Mouse (Mus musculus) embryonic facial prominence, embryonic 13.5 days (tissue): Measurements from ENCODE around the gene Olfr1495. TPM values are rescaled to one million over a fixed set of nuclear protein-coding genes. Genes with fewer than 3 reads are reported as not detected.
"Not testable (repeated sequence)": the region's sequence is repeated elsewhere in the genome, so short reads cannot be mapped to it uniquely, and the experiment has no call there.

Experiments
- ATAC-seq: fragments of 200-750 bp; cut with Nextera tagmentation; 2 replicates; pipeline ENCODE4 v1.8.0; 2017; ENCODE audit warnings: low read depth; ENCODE audit not compliant: insufficient number of reproducible peaks, insufficient read depth, low FRiP score, low TSS enrichment
- H3K27ac ChIP-seq: fragments of 300-500 bp; sonication (generic); 2 replicates; pipeline ENCODE4 v1.5.1; 2015; ENCODE audit warnings: moderate library complexity, mild to moderate bottlenecking, inconsistent platforms
- H3K27me3 ChIP-seq: fragments of 300-500 bp; sonication (generic); 2 replicates; pipeline ENCODE4 v1.6.1; 2015; ENCODE audit warnings: mild to moderate bottlenecking, inconsistent platforms
- H3K36me3 ChIP-seq: fragments of 300-500 bp; sonication (generic); 2 replicates; pipeline ENCODE4 v1.6.1; 2015; ENCODE audit warnings: mild to moderate bottlenecking, inconsistent platforms
- H3K4me1 ChIP-seq: fragments of 300-500 bp; sonication (generic); 2 replicates; pipeline ENCODE4 v1.6.1; 2015; ENCODE audit warnings: inconsistent platforms
- H3K4me2 ChIP-seq: fragments of 300-500 bp; sonication (generic); 2 replicates; pipeline ENCODE4 v1.6.1; 2015; ENCODE audit warnings: moderate library complexity, mild to moderate bottlenecking, inconsistent platforms
- H3K4me3 ChIP-seq: fragments of 300-500 bp; sonication (generic); 2 replicates; pipeline ENCODE4 v1.5.1; 2015; ENCODE audit warnings: mild to moderate bottlenecking, inconsistent platforms
- H3K9ac ChIP-seq: fragments of 300-500 bp; sonication (generic); 2 replicates; pipeline ENCODE4 v1.6.1; 2015; ENCODE audit warnings: mild to moderate bottlenecking, inconsistent platforms
- H3K9me3 ChIP-seq: fragments of 300-500 bp; sonication (generic); 2 replicates; pipeline ENCODE4 v1.6.1; 2016; ENCODE audit warnings: inconsistent platforms
- WGBS: fragments of 180-500 bp; shearing (Covaris S2); methylation state at CpG from one replicate; pipeline ENCODE4 v1.1.7; 2015; ENCODE audit warnings: mixed read lengths; 5-methylcytosine and 5-hydroxymethylcytosine counted together
- polyA plus RNA-seq: library from polyadenylated mRNA; unstranded; fragments of >200 nt; fragmentation: Nextera tagmentation; extraction: Ambion mirVana; gene quantifications from 2 replicates; pipeline ENCODE4 v1.2.1, GENCODE M21; 2015

Gene Olfr1495
- polyA plus RNA-seq: not detected in 2 replicates

DNA sequence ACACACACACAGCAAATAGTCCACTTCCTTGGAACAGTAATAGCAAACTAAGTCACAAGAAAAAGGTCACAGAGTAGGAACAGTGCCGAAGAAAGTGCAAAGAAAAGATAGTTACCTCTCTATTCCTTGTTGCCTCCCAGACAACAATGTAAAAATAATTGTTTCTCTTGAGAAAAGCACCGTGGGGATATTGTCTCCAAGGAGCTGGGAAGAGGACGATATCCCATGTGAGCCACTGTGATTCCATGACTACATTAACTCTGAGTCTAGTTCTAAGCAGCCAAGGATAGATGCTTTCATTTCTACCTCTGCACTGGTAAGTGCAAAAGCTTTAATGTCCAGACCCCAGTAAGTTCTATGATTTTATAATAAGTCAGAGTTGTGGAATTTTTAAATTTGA, at the start of gene Olfr1495:
TSS of gene Olfr1495 (plus strand) at position 301 of the 400 bp plus-strand sequence.
- Histone ChIP-seq H3K36me3 (no peaks in the 10 kb centered on the region), H3K9ac (no peak within 1 kb of the TSS), H3K27ac (no peak within 1 kb of the TSS), H3K27me3 (no peaks in the 10 kb centered on the region), H3K9me3 (no peaks in the 10 kb centered on the region), H3K4me1 (no peaks in the 10 kb centered on the region), H3K4me3 (no peak within 1 kb of the TSS), H3K4me2 (no peak within 1 kb of the TSS)
- WGBS: 78% methylated on average over 3 of the region's 3 CpGs
- no peak for ATAC-seq

DNA sequence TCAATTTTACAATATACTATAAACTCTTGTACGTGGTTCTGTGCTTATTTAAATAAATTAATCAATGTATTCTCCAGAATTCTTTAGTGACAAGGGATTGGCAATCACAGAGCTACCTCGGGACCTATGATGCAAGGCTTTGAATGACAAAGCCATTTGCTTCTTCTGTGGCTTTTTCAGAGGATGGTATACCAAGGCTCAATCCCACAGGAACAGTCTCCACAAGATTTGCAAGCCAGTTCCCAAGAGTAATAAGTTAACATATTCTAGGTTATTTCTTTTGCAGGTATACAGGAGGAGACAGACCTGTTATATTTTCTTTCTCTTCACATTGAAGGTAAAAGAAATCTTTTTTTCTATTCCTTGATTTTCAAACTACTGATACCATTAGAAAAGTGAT, 41.4 kb upstream of the Olfr1495 start, which contains the start of gene Olfr1493-ps1:
TSS of gene Olfr1493-ps1 (plus strand) at position 301 of the 400 bp plus-strand sequence.
- no peak within 1 kb of the TSS for H3K4me2 ChIP-seq
- no peak within 1 kb of the TSS for H3K9ac ChIP-seq
- no peak for ATAC-seq
- no peak within 1 kb of the TSS for H3K4me3 ChIP-seq
- no peaks in the 10 kb centered on the region for H3K4me1 ChIP-seq
- no peak within 1 kb of the TSS for H3K27ac ChIP-seq
- H3K9me3 ChIP-seq: no peaks in the 10 kb centered on the region
- H3K36me3 ChIP-seq: no peaks in the 10 kb centered on the region
- H3K27me3 ChIP-seq: no peaks in the 10 kb centered on the region
- WGBS: 55% methylated on average over 2 of the region's 2 CpGs

DNA sequence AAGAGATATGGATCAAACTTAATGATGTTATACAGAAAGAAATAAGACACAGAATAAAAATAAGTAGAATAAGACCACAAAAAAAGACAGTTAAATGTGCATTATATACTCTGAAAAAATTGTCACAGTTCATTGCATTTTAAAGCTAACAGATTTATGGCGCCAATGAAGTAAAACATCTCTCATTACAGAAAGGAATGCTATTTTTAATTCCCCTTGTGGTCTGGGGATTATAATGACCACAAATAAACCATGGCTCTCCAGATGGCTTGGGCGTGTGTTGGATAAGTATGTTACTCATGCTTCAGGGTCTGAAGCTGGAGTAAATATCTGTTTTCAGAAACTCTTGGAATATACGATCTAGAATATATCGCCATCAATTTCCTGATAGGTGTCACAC, 25.0 kb upstream of the Olfr1495 start, which contains the start of gene Olfr1494:
TSS of gene Olfr1494 (plus strand) at position 301 of the 400 bp plus-strand sequence.
- ATAC-seq: no peak
- WGBS: 84% methylated on average over 4 of the region's 4 CpGs
- no peaks in the 10 kb centered on the region for H3K4me1 ChIP-seq
- no peak within 1 kb of the TSS for H3K4me2 ChIP-seq
- H3K27ac ChIP-seq: no peak within 1 kb of the TSS
- no peaks in the 10 kb centered on the region for H3K27me3 ChIP-seq
- no peak within 1 kb of the TSS for H3K4me3 ChIP-seq
- H3K36me3 ChIP-seq: no peaks in the 10 kb centered on the region
- H3K9ac ChIP-seq: no peak within 1 kb of the TSS
- H3K9me3 ChIP-seq: 0 out of 2 replicates have a peak, but pooled peaks cover 3% of the 10 kb centered on the region

DNA sequence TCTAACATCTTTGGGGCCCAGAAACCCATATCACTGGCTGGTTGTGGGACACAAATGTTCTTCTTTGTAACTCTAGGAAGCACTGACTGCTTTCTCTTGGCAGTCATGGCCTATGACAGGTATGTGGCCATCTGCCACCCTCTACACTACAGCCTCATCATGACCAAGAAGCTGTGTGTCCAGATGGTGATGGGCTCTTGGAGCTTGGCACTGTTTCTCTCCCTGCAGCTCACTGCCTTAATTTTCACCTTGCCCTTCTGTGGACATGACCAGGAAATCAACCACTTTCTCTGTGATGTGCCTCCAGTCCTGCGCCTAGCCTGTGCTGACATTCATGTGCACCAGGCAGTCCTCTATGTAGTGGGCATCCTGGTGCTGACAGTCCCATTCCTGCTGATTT, 15.0 kb upstream of the Olfr1495 start:
- Histone ChIP-seq H3K4me2 (no peak overlapping the region), H3K27me3 (no peaks in the 10 kb centered on the region), H3K4me3 (no peak overlapping the region), H3K4me1 (no peaks in the 10 kb centered on the region), H3K36me3 (no peaks in the 10 kb centered on the region), H3K9me3 (no peaks in the 10 kb centered on the region), H3K9ac (no peak overlapping the region), H3K27ac (no peak overlapping the region)
- no peak for ATAC-seq
- 100% methylated on average over 1 of the region's 1 CpGs for WGBS

DNA sequence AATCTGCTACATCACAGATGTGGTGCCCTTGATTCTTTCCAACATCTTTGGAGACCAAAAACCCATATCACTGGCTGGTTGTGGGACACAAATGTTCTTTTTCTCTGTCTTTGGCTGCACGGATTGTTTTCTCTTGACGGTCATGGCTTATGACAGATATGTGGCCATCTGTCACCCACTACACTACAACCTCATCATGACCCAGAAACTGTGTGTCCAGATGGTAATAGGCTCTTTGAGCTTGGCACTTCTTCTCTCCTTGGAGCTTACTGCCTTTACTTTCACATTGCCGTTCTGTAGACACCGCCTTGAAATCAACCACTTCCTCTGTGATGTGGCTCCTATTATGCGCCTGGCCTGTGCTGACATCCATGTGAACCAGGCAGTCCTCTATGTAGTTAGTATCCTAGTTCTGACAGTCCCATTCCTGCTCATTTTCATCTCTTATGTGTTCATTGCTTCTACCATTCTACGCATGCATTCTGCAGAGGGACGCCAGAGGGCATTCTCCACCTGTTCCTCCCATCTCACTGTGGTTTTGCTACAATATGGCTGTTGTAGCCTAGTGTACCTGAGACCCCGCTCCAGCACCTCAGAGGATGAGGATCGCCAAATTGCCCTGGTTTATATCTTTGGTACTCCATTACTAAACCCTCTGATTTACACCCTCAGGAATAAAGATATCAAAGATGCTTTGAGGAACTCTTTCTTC, 4.3 kb downstream of the Olfr1495 start:
- H3K27me3 ChIP-seq: no peaks in the 10 kb centered on the region
- no peak overlapping the region for H3K9ac ChIP-seq
- no peak overlapping the region for H3K4me2 ChIP-seq
- no peak for ATAC-seq
- H3K4me3 ChIP-seq: no peak overlapping the region
- no peaks in the 10 kb centered on the region for H3K9me3 ChIP-seq
- H3K36me3 ChIP-seq: no peaks in the 10 kb centered on the region
- H3K4me1 ChIP-seq: no peaks in the 10 kb centered on the region
- 91% methylated on average over 9 of the region's 9 CpGs for WGBS
- no peak overlapping the region for H3K27ac ChIP-seq

DNA sequence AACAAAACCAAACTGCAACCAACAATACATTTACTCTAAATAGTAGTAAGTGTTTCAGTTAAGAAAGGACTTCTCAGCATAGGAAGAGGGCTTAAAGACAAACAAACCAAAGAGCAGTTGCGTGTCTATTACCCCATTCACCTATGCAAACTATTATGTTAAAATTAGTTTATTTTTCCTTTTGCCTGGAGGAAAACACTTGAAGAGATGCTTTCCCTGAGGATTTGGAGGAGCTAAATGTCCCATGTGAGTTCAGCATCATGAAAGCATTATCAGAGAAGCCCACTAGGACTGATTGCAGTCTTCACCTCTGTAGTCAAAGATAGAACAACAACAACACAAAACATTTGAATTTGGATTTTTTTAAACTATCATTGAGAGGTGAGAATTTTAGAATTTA, 13.2 kb downstream of the Olfr1495 start, which contains the start of gene Olfr1496:
TSS of gene Olfr1496 (plus strand) at position 301 of the 400 bp plus-strand sequence.
- H3K9me3 ChIP-seq: no peaks in the 10 kb centered on the region

DNA sequence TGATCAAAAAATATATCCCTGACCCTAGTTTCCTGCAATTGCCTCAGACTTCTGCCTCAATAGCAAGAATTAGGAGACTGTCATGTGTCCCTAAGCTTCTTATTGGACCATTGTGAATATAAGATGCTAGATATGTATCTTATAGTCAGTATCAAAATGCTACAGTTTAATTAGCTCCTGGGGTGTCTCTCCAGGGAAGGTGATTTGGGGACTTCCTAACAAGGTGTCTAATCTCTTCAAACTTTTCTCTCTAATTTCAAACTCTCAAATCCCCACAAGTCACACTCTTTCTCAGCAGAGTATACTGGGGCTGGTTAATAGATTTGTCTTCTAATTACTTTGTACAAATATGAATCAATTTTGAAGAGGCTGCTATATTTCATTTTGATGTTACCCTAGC, 33.7 kb downstream of the Olfr1495 start, which contains the start of gene Olfr1497:
TSS of gene Olfr1497 (minus strand) at position 101 of the 400 bp plus-strand sequence.
- H3K4me1 ChIP-seq: no peaks in the 10 kb centered on the region
- no peak within 1 kb of the TSS for H3K27ac ChIP-seq
- H3K9me3 ChIP-seq: no peaks in the 10 kb centered on the region
- no peak within 1 kb of the TSS for H3K4me2 ChIP-seq
- H3K27me3 ChIP-seq: no peaks in the 10 kb centered on the region
- no peak within 1 kb of the TSS for H3K4me3 ChIP-seq
- ATAC-seq: no peak
- no peak within 1 kb of the TSS for H3K9ac ChIP-seq
- no peaks in the 10 kb centered on the region for H3K36me3 ChIP-seq

More for the DNA sequence above, 13.2 kb downstream of the Olfr1495 start, which contains the start of gene Olfr1496:
- ATAC-seq: no peak
- H3K27me3 ChIP-seq: no peaks in the 10 kb centered on the region
- H3K27ac ChIP-seq: no peak within 1 kb of the TSS
- no peak within 1 kb of the TSS for H3K4me3 ChIP-seq
- no peaks in the 10 kb centered on the region for H3K4me1 ChIP-seq
- no peak within 1 kb of the TSS for H3K4me2 ChIP-seq
- no peak within 1 kb of the TSS for H3K9ac ChIP-seq
- no peaks in the 10 kb centered on the region for H3K36me3 ChIP-seq
- WGBS: 86% methylated on average over 1 of the region's 1 CpGs

DNA sequence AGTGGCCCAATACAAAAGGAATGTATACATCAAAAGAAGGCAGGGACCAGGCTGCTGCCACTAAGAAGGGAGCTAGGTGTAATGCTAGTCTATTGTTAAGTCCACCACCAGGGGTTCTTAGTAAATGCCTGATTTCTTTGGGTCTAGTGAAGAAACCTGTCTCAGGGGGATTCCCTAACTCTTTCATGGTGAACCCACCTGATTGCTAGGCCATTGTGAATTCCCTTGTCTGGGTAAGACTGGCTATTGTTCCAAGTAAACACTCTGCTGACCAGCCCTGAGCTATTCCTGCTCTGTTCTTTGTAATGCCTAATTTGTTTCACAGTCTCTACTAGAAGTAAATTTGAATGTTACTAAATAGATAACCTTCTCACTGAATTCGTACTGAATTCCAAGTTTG, 41.1 kb downstream of the Olfr1495 start:
- 64% methylated on average over 1 of the region's 1 CpGs for WGBS

DNA sequence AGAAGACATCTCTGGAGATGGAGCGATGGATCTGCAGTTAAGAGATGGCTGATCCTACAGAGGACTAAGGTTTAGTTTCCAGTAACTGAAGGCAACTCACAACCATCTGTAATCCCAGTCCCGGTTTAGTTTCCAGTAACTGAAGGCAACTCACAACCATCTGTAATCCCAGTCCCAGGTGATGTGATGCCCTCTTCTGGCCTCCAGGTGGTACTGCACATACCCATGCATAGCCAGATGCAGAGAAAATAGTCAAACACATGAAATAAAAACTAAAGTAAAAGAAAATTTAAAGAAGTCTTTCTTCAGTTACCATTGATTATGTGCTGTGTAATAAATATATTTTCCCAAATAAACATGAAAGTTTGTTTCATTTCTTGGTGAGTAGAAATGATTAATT, 48.4 kb downstream of the Olfr1495 start:
- no peak overlapping the region for H3K9ac ChIP-seq
- no peak overlapping the region for H3K27ac ChIP-seq
- ATAC-seq: no peak
- 65% methylated on average over 2 of the region's 2 CpGs for WGBS
- H3K27me3 ChIP-seq: no peaks in the 10 kb centered on the region
- H3K4me3 ChIP-seq: no peak overlapping the region
- H3K36me3 ChIP-seq: no peaks in the 10 kb centered on the region
- no peak overlapping the region for H3K4me2 ChIP-seq
- no peaks in the 10 kb centered on the region for H3K9me3 ChIP-seq
- no peaks in the 10 kb centered on the region for H3K4me1 ChIP-seq

More for the DNA sequence above, 41.1 kb downstream of the Olfr1495 start:
- not testable (repeated sequence) for H3K9me3 ChIP-seq, H3K4me3 ChIP-seq, H3K27me3 ChIP-seq, H3K4me1 ChIP-seq, H3K4me2 ChIP-seq, H3K9ac ChIP-seq, H3K27ac ChIP-seq, ATAC-seq, H3K36me3 ChIP-seq

DNA sequence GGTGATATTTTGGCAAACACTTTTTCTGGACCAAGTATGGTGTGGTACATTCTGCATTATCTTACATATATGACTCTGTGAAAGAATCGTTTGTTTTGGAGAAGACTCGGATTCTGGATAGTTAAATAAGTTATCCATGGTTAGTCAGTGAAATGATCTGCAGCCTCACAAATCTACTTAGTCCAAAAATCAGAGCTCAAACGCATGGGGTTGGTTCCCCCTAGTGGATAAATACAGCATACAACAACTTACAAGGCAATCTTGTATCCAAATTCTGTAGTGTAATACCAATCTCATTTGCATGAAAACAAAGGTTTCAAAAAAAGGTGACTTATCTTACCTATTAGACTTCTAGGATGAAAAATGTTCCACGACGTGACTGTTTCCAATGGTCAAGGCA, 54.4 kb downstream of the Olfr1495 start:
- no peak overlapping the region for H3K27ac ChIP-seq
- H3K4me2 ChIP-seq: no peak overlapping the region
- WGBS: 34% methylated on average over 5 of the region's 5 CpGs
- H3K27me3 ChIP-seq: no peaks in the 10 kb centered on the region
- no peak for ATAC-seq
- no peak overlapping the region for H3K4me3 ChIP-seq
- H3K9me3 ChIP-seq: no peaks in the 10 kb centered on the region
- H3K36me3 ChIP-seq: no peaks in the 10 kb centered on the region
- H3K4me1 ChIP-seq: no peaks in the 10 kb centered on the region
- no peak overlapping the region for H3K9ac ChIP-seq

DNA sequence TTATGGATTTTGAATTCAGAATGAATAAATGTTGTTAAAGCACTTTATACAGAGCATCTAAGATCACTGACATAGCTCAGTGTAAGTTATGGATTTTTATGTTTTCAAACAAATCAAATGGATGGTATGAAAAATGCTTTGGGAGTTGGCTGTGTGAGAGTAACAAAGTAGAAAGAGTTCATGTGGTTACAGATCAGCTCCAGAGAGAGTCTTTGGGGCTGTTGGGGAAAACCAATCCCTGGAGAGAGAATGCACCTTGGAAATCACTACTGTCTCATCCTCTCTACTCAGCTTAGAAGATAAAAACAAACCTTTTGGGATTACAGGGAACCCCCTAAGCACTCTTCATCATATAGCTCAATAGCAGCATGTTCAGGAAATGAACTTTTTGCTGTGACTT, 54.9 kb downstream of the Olfr1495 start, which contains the start of gene Olfr1499:
TSS of gene Olfr1499 (minus strand) at position 101 of the 400 bp plus-strand sequence.
- no peaks in the 10 kb centered on the region for H3K27me3 ChIP-seq
- H3K9me3 ChIP-seq: no peaks in the 10 kb centered on the region
- H3K9ac ChIP-seq: no peak within 1 kb of the TSS
- no peak within 1 kb of the TSS for H3K27ac ChIP-seq
- no peak within 1 kb of the TSS for H3K4me3 ChIP-seq
- ATAC-seq: no peak
- no peak within 1 kb of the TSS for H3K4me2 ChIP-seq
- no peaks in the 10 kb centered on the region for H3K4me1 ChIP-seq
- no peaks in the 10 kb centered on the region for H3K36me3 ChIP-seq
